Mouse (Mus musculus) T-cell, adult 2 months (primary cell): ENCODE data around the gene Acot11.
"Not testable (repeated sequence)": the region's sequence is repeated elsewhere in the genome, so short reads cannot be mapped to it uniquely, and the experiment has no call there.

Experiments used
- DNase-seq: peaks from one replicate; pipeline ENCODE4 v3.0.0; 2022; ENCODE audit warnings: low spot score

Gene Acot11

GRCm38 (mm10) chr4:106776998-106777397 lies 27.8 kb downstream of the Acot11 start:
- DNase-seq: no peak

- DNase-seq: not testable (repeated sequence)
Measured at GRCm38 (mm10) chr4:106775767-106776166, 29.0 kb downstream of the Acot11 start.

- no peak for DNase-seq
Measured at GRCm38 (mm10) chr4:106772558-106772957, 32.2 kb downstream of the Acot11 start.

GRCm38 (mm10) chr4:106769306-106769705 lies 35.5 kb downstream of the Acot11 start:
- DNase-seq: no peak

- no peak for DNase-seq
Measured at GRCm38 (mm10) chr4:106764166-106764565, 40.6 kb downstream of the Acot11 start.

GRCm38 (mm10) chr4:106751726-106752125 lies 53.1 kb downstream of the Acot11 start:
- DNase-seq: no peak

GRCm38 (mm10) chr4:106749699-106750098 lies 55.1 kb downstream of the Acot11 start:
- DNase-seq: peak; percentile 18

- no peak for DNase-seq
Measured at GRCm38 (mm10) chr4:106747001-106747580, 57.7 kb downstream of the Acot11 start.

- DNase-seq: no peak
Measured at GRCm38 (mm10) chr4:106745862-106746261, 58.9 kb downstream of the Acot11 start.

- DNase-seq: no peak
Measured at GRCm38 (mm10) chr4:106737904-106738303, 66.9 kb downstream of the Acot11 start.

GRCm38 (mm10) chr4:106736884-106737283 lies 67.9 kb downstream of the Acot11 start:
- not testable (repeated sequence) for DNase-seq

GRCm38 (mm10) chr4:106733636-106734035 lies 71.2 kb downstream of the Acot11 start, which contains the start of gene Fam151a:
Gene Fam151a (plus strand): TSS chr4:106733889.
- no peak for DNase-seq

GRCm38 (mm10) chr4:106730814-106731213 lies 74.0 kb downstream of the Acot11 start, which contains the start of gene Mroh7:
Gene Mroh7 (minus strand): TSS chr4:106730925.
- DNase-seq: no peak

- no peak for DNase-seq
Measured at GRCm38 (mm10) chr4:106720631-106721030, 84.2 kb downstream of the Acot11 start.

- DNase-seq: no peak
Measured at GRCm38 (mm10) chr4:106713622-106714021, 91.2 kb downstream of the Acot11 start.

- peak; percentile 58 for DNase-seq
Measured at GRCm38 (mm10) chr4:106708408-106708807, 96.4 kb downstream of the Acot11 start.

- DNase-seq: no peak
Measured at GRCm38 (mm10) chr4:106707957-106708356, 96.8 kb downstream of the Acot11 start.

GRCm38 (mm10) chr4:106705096-106705665 lies 99.6 kb downstream of the Acot11 start:
- DNase-seq: no peak

GRCm38 (mm10) chr4:106704416-106704815 lies 100.4 kb downstream of the Acot11 start:
- no peak for DNase-seq

- no peak for DNase-seq
Measured at GRCm38 (mm10) chr4:106703956-106704355, 100.8 kb downstream of the Acot11 start.

GRCm38 (mm10) chr4:106700798-106701197 lies 104.0 kb downstream of the Acot11 start:
- DNase-seq: no peak

- no peak for DNase-seq
Measured at GRCm38 (mm10) chr4:106699989-106700388, 104.8 kb downstream of the Acot11 start.
